Mouse (Mus musculus): ENCODE measurements at regions not wholly inside any gene's neighbourhood (a gene's known extent, or its start where the extent isn't known, plus 50 kb on each side); places are given as distances from the start of the nearest gene placed in this dataset.

DNA sequence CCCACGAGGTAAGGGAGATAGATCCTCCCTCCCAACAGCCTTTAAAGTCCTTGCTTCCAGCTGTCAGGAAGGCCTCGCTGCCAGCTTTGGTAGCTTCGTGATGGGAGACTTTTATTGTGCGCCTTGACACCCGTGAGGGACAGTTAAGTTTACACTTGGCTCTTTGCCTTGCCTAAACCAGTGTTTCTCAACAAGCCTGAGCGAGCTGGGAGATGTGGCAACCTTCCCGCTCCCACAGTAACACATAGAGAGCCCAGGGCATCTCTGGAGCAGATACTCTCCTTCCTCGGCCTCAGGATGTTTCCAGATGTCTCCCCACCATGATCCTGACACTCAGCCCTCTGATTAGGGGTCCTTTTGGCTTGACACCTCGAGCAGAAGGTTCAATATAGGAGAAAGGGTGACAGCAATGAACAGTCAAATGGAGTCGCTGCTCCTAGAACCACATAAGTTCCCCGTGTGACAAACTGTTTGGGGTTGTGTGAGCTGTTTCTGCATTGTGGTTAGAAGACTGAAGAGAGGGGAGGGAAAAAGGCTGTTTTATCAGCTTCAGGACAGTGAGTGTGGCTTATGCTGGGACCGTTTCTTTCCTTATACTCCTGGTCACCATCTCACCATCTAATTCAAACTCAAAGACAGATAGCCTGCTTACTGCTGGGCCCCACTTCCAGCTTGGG, 129.1 kb upstream of the Rnaseh2b start:
- intact Hi-C loops (cut with DNase I) = no loop called here
- DNase-seq = peak in 1 of 2 experiments; percentile 18

- intact Hi-C loops (cut with DNase I) = no loop called here
- no peak for DNase-seq
Measured at GRCm38 (mm10) chr14:62164918-62165317, 127.5 kb upstream of the Rnaseh2b start.

- intact Hi-C loops (cut with DNase I) = no loop called here
- DNase-seq = no peak
Measured at GRCm38 (mm10) chr14:62166006-62166405, 126.4 kb upstream of the Rnaseh2b start.

DNA sequence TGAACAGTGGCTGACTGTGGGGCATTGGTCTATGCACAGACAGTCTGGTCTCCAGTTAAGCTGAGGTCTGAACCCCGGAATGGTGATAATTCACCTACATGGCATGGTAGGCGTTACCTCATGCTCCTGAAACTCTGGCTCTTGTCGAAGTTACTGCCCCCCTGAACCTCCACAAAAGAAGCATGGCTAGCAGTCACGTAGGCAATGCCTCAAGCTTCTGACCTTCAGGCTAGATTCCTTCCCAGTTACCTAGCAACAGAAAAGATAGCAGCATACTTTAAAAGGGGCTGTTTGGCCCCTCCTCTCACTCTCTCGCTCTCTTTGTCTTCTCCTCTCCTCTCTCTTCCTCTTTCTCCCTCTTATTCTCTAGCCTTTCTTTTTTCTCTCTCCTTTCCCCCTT, 125.8 kb upstream of the Rnaseh2b start:
- intact Hi-C loops (cut with DNase I) = no loop called here
- no peak for DNase-seq

DNA sequence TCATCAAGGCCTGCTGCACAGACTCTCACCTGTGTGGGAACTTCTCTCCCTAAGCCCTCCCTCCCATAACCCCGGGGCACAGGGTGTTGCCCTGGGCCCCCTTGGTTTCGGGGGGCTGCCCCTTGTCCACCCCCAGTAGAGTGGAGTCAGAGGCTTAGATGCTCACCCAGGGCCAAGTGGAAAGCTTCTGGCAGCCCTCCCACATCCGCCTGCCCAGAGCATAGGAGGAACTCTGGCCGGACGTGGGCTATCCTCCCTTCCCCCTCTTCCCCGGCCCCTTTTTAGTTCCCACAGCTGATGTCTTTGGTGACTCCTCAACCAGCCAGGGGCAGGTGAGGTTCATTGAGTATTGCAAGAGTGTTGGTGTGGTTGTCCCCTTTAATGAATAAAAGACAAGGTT, 125.3 kb upstream of the Rnaseh2b start:
- DNase-seq = no peak
- intact Hi-C loops (cut with DNase I) = no loop called here

GRCm38 (mm10) chr14:62168711-62169110, 123.7 kb upstream of the Rnaseh2b start:
- intact Hi-C loops (cut with DNase I) = no loop called here
- DNase-seq = no peak

- no peak for DNase-seq
- intact Hi-C loops (cut with DNase I) = loop anchor here (5.0 to 10.0 kb wide), 4 partner anchors 113 to 596 kb away; no protein-coding TSS in a partner anchor
Measured at GRCm38 (mm10) chr14:62170385-62170784, 122.0 kb upstream of the Rnaseh2b start.

DNA sequence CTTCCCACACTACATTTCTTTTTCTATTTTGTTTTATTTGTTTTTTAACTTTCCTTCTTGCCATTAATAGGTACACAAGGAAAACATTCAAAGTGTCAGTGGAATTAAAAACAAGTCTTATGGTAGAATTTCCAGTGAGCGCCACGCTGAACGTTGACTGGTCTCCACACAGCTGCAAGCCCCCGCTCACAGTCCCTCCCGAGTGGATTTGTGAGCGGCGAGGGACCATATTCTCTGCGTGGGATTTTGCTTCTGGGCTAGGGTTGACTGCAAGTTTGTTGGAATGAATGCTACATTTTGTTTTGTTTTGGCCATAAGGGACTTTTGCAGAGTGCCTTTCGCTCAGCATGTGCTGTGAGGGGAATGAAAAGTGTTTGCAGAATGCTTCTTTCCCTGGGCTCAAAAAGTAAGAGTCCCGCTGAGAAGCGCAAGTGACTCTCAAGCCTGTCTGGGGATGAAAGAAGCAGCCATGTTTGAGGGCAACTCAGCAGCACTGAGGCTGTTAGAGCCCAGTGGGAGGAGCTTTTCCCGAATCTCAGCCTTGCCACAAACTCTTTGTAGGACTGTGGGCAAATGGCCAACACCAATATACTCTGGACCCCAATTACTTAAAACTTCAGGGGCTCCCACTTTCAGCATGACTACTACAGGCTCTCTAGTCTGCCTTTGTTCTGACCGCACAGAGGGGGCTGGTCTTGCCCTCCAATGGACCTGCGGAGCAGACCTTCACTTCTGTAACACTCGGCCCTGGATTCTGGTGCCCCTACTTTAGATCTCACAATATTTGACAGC, 120.9 kb upstream of the Rnaseh2b start:
- no peak for DNase-seq
- intact Hi-C loops (cut with DNase I) = loop anchor here (5.0 to 10.0 kb wide), 4 partner anchors 114 to 597 kb away; no protein-coding TSS in a partner anchor

GRCm38 (mm10) chr14:62173835-62174530, 118.4 kb upstream of the Rnaseh2b start:
- intact Hi-C loops (cut with DNase I) = loop anchor here (5.0 to 10.0 kb wide), 4 partner anchors 117 to 599 kb away; no protein-coding TSS in a partner anchor

GRCm38 (mm10) chr14:62175384-62176048, 116.9 kb upstream of the Rnaseh2b start:
- intact Hi-C loops (cut with DNase I) = loop anchor here (5.0 to 10.0 kb wide), 3 partner anchors 282 to 601 kb away; partner anchors contain the start of gene Gucy1b2

More at GRCm38 (mm10) chr14:62173835-62174530, 118.4 kb upstream of the Rnaseh2b start:
- peak; percentile 54 to 57 for DNase-seq

DNA sequence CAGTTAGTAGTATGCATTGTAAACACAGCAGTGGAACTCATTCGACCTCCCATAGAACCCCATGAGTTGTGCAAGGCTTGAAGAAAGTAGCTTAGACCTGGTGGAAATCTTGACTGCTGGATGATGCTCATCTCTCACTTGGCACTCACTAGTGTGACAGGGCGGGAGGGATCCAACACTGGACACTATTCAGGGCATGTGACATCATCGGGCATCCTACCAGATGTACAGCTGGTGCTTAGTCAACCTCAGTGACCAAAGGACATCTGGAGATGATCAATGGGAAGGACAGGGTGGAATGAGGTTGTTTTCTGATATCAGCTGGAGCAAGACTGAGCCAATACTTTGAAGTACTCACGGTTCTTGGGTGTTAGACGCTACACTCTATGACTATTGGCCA, 114.9 kb upstream of the Rnaseh2b start:
- DNase-seq = peak; percentile 58 to 66
- intact Hi-C loops (cut with DNase I) = loop anchor here (5.0 to 10.0 kb wide), 3 partner anchors 280 to 603 kb away; partner anchors contain the start of gene Gucy1b2

More at GRCm38 (mm10) chr14:62175384-62176048, 116.9 kb upstream of the Rnaseh2b start:
- DNase-seq = no peak

DNA sequence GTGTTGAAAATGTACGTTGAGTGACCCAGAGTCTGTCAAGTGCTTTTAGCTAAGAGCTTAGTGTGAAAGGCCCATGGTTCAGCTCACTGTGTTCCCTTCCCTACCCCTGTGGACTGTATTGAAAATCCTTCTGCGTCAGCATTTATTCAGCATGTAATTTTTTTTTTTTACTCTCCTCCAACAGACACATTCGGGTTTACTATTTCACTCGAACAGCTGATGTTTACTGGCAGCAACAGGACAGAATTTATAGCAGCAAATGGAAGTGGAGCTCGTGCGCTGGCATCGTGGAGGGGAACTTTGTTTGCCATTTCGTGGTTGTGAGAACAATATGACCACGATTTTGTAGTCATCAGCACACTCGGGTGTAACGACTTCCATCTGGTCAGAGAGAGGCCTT, 105.0 kb upstream of the Rnaseh2b start:
- no peak for DNase-seq
- intact Hi-C loops (cut with DNase I) = no loop called here

- no peak for DNase-seq
Measured at GRCm38 (mm10) chr14:62188147-62188885, 104.1 kb upstream of the Rnaseh2b start.

DNA sequence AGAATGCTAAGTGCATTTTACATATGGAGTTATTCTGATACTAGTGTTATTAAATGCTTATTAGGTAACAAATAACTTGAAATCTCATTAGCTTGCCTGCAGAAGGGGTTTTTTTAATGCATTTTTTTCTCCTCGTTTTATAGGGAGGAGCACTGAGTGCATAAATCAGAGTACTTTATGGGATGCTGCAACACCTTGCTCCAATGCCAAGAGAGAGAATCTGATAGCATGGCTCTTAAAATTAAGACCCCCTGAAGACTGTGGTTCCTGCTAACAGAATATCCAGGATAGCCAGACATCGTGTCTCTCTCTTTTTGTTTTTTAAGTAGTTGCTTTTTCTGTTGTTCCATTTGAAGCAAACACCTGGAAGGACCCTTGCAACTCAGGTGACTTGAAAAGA, 100.8 kb upstream of the Rnaseh2b start:
- DNase-seq = no peak
- intact Hi-C loops (cut with DNase I) = no loop called here

More at GRCm38 (mm10) chr14:62188147-62188885, 104.1 kb upstream of the Rnaseh2b start:
- intact Hi-C loops (cut with DNase I) = no loop called here

GRCm38 (mm10) chr14:62192814-62193213, 99.6 kb upstream of the Rnaseh2b start:
- DNase-seq = no peak
- intact Hi-C loops (cut with DNase I) = no loop called here

GRCm38 (mm10) chr14:62193371-62193770, 99.0 kb upstream of the Rnaseh2b start:
- intact Hi-C loops (cut with DNase I) = no loop called here
- DNase-seq = no peak

- intact Hi-C loops (cut with DNase I) = no loop called here
- no peak for DNase-seq
Measured at GRCm38 (mm10) chr14:62196776-62197175, 95.6 kb upstream of the Rnaseh2b start.

DNA sequence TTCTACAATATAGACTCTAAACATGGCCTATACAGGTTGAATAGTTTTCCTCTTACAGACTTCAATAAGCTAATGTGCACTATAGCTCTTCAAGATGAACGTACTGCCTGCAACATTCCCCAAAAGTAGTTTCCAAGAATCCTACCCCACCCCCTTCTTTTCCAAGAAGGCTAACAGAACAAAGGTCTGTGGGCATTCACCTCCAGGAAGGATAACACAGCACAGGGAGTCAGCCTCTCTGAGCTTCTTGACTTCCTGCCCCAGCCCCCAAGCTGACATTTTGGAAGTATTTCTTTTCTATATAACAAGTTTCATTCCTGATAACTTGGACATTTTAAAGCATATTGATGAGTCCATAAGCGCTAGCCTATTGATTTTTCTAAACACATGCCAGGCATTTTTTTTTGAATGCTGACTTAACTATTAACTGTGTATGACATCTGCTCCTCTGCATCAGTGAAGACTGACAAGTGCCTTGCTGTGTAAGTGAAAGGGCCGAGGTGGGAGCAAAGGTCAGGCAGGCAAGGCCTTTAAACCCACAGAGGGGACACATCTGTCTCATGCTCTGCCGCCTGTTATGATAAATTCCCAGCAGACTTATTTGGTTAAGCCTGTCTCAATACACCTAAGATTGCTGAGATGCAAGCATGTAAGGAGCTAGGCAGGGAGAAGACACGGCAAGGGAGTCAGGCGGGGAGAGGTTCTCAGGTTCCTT, 93.8 kb upstream of the Rnaseh2b start:
- no peak for DNase-seq
- intact Hi-C loops (cut with DNase I) = no loop called here

DNA sequence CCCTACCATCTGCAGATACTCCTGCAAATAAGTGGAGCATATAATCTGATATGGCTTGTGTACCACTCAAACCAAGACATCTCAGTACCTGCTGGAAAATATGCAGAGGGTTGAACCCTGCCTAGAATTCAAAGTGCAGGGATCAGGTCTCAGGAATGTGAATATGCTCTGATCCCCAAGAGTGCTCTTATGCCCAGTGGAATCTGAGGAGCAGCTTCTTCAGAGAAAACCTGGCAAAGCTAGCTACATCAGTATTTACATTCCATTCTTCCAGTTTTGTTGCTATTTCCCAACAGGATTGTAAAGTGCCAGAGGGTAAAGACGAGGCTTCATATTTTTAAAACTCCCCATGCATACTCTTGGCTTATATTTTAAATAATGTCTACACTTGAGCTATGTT, 77.3 kb upstream of the Rnaseh2b start:
- DNase-seq = no peak
- intact Hi-C loops (cut with DNase I) = no loop called here
